Mouse (Mus musculus): ENCODE measurements at regions not wholly inside any gene's neighbourhood (a gene's known extent, or its start where the extent isn't known, plus 50 kb on each side); places are given as distances from the start of the nearest gene placed in this dataset.

DNA sequence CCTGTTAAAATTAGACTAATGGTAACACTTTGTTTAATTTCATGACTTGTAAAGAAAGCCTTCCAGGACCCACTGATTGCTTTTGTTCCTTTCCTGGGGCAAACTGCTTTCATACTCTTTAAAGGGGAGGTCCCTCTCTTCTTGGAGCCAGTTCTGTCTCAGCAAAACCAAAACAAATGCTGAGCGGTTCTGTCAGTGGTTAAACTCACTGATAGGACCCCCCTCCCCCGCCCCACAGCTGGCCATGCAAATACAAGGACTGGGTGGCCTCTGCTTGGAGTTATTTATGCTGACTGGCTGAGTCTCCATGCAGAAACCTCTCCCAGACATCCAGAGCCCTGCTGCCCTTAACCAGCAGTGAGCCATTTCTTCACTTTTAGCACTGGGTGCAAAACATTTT is 127.6 kb upstream of the Sox4 start:
- TF ChIP-seq POLR2A (IDR thresholded peaks at IDR 0.05; ENCODE audit: insufficient read length, low read depth) (no peak), CEBPB (IDR thresholded peaks at IDR 0.05; ENCODE audit: insufficient read depth, poor library complexity, severe bottlenecking) (no peak), MAX (IDR thresholded peaks at IDR 0.05; ENCODE audit: low read depth) (no peak), POLR2AphosphoS2 (IDR thresholded peaks at IDR 0.05; ENCODE audit: insufficient read length, low read depth) (no peak), USF1 (IDR thresholded peaks at IDR 0.05; ENCODE audit: low read depth) (no peak), TCF12 (IDR thresholded peaks at IDR 0.05; ENCODE audit: insufficient read depth, poor library complexity, severe bottlenecking) (no peak), E2F4 (IDR thresholded peaks at IDR 0.05; ENCODE audit: insufficient read depth) (no peak), REST (IDR thresholded peaks at IDR 0.05; ENCODE audit: insufficient read depth, insufficient read length) (no peak), MYOG (IDR thresholded peaks at IDR 0.05; ENCODE audit: control insufficient read depth in 1 of 3, insufficient read depth in 1 of 3, insufficient read length in 2 of 3, low read depth in 2 of 3) (no peak), SRF (IDR thresholded peaks at IDR 0.05; ENCODE audit: control insufficient read depth, insufficient read length, low read depth) (no peak), MYOD1 (IDR thresholded peaks at IDR 0.05; ENCODE audit: control insufficient read depth in 1 of 3, insufficient read length in 2 of 3, low read depth in 2 of 3) (no peak)
